8 mouse cellular contexts compared by ENCODE assay signal in genomic region chr8:66861589-66862500, GRCm38 (mm10). TPM values are rescaled to one million over a fixed set of nuclear protein-coding genes. Genes with fewer than 3 reads are reported as not detected.
A peak's percentile ranks its signal among the peaks of the same experiment; 100 is the strongest.
DNase-seq lines count a peak whose midpoint lies in the region; ATAC-seq lines count a peak whose summit lies in the region.

No protein-coding gene starts in this region.

- H3K9me3 ChIP-seq in megakaryocyte, embryonic 14.5 days = no peaks in the 10 kb centered on the region
- H3K9me3 ChIP-seq in hindbrain, embryonic 14.5 days (ENCODE audit: control insufficient read depth, low read length) = no peaks in the 10 kb centered on the region
- no peaks in the 10 kb centered on the region for H3K9me3 ChIP-seq in midbrain, embryonic 14.5 days (ENCODE audit: control insufficient read depth, low read length)

- peak overlapping the region; percentile 92 for H3K4me3 ChIP-seq in megakaryocyte, embryonic 14.5 days (replicated peaks)
- peak overlapping the region; percentile 87 for H3K4me3 ChIP-seq in hindbrain, embryonic 14.5 days (replicated peaks; ENCODE audit: low read length)
- H3K4me3 ChIP-seq in midbrain, embryonic 14.5 days (replicated peaks; ENCODE audit: low read depth, low read length) = peak overlapping the region; percentile 84

- H3K4me1 ChIP-seq in megakaryocyte, embryonic 14.5 days = peaks cover 48% of the 10 kb centered on the region
- peaks cover 16% of the 10 kb centered on the region for H3K4me1 ChIP-seq in hindbrain, embryonic 14.5 days (replicated peaks; ENCODE audit: control insufficient read depth, insufficient read depth, low read length)
- peaks cover 19% of the 10 kb centered on the region for H3K4me1 ChIP-seq in midbrain, embryonic 14.5 days (ENCODE audit: control insufficient read depth, insufficient read depth, low read length)

- 0 out of 2 replicates have a peak overlapping the region, but pooled peaks have one; percentile 69 for H3K9ac ChIP-seq in hindbrain, embryonic 14.5 days
- peak overlapping the region; percentile 72; the same call in 1 of the 2 replicates for H3K9ac ChIP-seq in midbrain, embryonic 14.5 days (replicated peaks; ENCODE audit: low read length)

- no peak overlapping the region for H3K27ac ChIP-seq in hindbrain, embryonic 14.5 days
- H3K27ac ChIP-seq in midbrain, embryonic 14.5 days (replicated peaks; ENCODE audit: low read depth, low read length) = no peak overlapping the region

- H3K27me3 ChIP-seq in megakaryocyte, embryonic 14.5 days (replicated peaks) = no peaks in the 10 kb centered on the region
- H3K27me3 ChIP-seq in hindbrain, embryonic 14.5 days (ENCODE audit: control insufficient read depth, insufficient read depth, low read length) = no peaks in the 10 kb centered on the region
- H3K27me3 ChIP-seq in midbrain, embryonic 14.5 days (ENCODE audit: control insufficient read depth, insufficient read depth, low read length) = no peaks in the 10 kb centered on the region

- peaks cover 28% of the 10 kb centered on the region for H3K36me3 ChIP-seq in megakaryocyte, embryonic 14.5 days (replicated peaks; ENCODE audit: low read length)
- no peaks in the 10 kb centered on the region for H3K36me3 ChIP-seq in hindbrain, embryonic 14.5 days (replicated peaks; ENCODE audit: control insufficient read depth, insufficient read depth)
- no peaks in the 10 kb centered on the region for H3K36me3 ChIP-seq in midbrain, embryonic 14.5 days (ENCODE audit: control insufficient read depth, insufficient read depth, low read length)

- peak; percentile 0; the same call in 1 of the 2 replicates for ATAC-seq in cerebellum, adult (ENCODE audit: insufficient number of reproducible peaks, low FRiP score, low TSS enrichment)
- ATAC-seq in megakaryocyte, adult 5-6 weeks (ENCODE audit: poor library complexity, severe bottlenecking) = no peak; the same call in 1 of the 2 replicates
- ATAC-seq in hindbrain, embryonic 14.5 days (ENCODE audit: low FRiP score) = no peak
- no peak for ATAC-seq in midbrain, embryonic 14.5 days (ENCODE audit: low FRiP score, low TSS enrichment)
- ATAC-seq in monocyte, adult 5-6 weeks (replicated peaks; ENCODE audit: insufficient number of reproducible peaks, low FRiP score, low TSS enrichment, poor library complexity, severe bottlenecking) = no peak

- 59% methylated on average over 5 of the region's 5 CpGs for WGBS in hindbrain, embryonic 14.5 days
- WGBS in midbrain, embryonic 14.5 days = 63% methylated on average over 5 of the region's 5 CpGs

- peak overlapping the region; percentile 90 for H3K4me2 ChIP-seq in hindbrain, embryonic 14.5 days (replicated peaks)
- peak overlapping the region; percentile 84 for H3K4me2 ChIP-seq in midbrain, embryonic 14.5 days (ENCODE audit: low read length)

- no peak for DNase-seq in cerebellum, adult 11 months
- DNase-seq in hindbrain, embryonic 14.5 days (ENCODE audit: low spot score) = no peak
- DNase-seq in midbrain, embryonic 14.5 days = no peak
- no peak for DNase-seq in cerebellum, postnatal 25 days

RNA-seq across cellular contexts. Expression of gene Naf1, which starts 1.8 kb away (rescaled TPM):
- 10.3 and 20.2 TPM in 2 replicates for polyA plus RNA-seq in megakaryocyte, embryonic 14.5 days (2012; ENCODE audit: insufficient read depth, low replicate concordance)
- total RNA-seq in megakaryocyte, adult 5-6 weeks (2015) = 14.4 and 14.5 TPM in 2 replicates
- total RNA-seq in megakaryocyte, adult 5-6 weeks (2017) = 3.3 and 5.1 TPM in 2 replicates
- polyA plus RNA-seq in hindbrain, embryonic 14.5 days (2014; fragmentation: Nextera tagmentation; extraction: Ambion mirVana) = 3.6 and 3.8 TPM in 2 replicates
- 3.2 and 4.5 TPM in 2 replicates for polyA plus RNA-seq in midbrain, embryonic 14.5 days (2014; fragmentation: Nextera tagmentation; extraction: Ambion mirVana)
- 2.6 to 5.1 TPM (median 2.9 TPM) in 3 replicates for total RNA-seq in monocyte, adult 5-6 weeks (2017)
